Mouse (Mus musculus): ENCODE results near the gene Dusp15. TPM values are rescaled to one million over a fixed set of nuclear protein-coding genes. Genes with fewer than 3 reads are reported as not detected.

Gene Dusp15
- polyA plus RNA-seq, 1 experiment from 2014 or later, result not detected

GRCm38 (mm10) chr2:152904127-152904643 lies 47.3 kb downstream of the Dusp15 start:
- H3K36me3 ChIP-seq, result no peaks in the 10 kb centered on the region
- H3K27me3 ChIP-seq, result no peaks in the 10 kb centered on the region
- no peaks in the 10 kb centered on the region for H3K9me3 ChIP-seq (replicated peaks)
- 26% methylated on average over 5 of the region's 5 CpGs for WGBS (ENCODE audit: insufficient replicate concordance)
- no peak overlapping the region for H3K4me2 ChIP-seq
- DNase-seq (no peak), ATAC-seq (ENCODE audit: low read depth) (no peak)
- peaks cover 4% of the 10 kb centered on the region; the same call in 1 of the 2 replicates for H3K4me1 ChIP-seq (replicated peaks)
- H3K4me3 ChIP-seq (replicated peaks), result no peak overlapping the region
- no peak overlapping the region for H3K9ac ChIP-seq
- no peak overlapping the region for H3K27ac ChIP-seq

- no peak for ATAC-seq (ENCODE audit: low read depth)
- Histone ChIP-seq H3K9me3 (replicated peaks) (no peaks in the 10 kb centered on the region), H3K9ac (no peak overlapping the region), H3K27ac (no peak overlapping the region), H3K4me1 (replicated peaks) (peaks cover 4% of the 10 kb centered on the region; the same call in 1 of the 2 replicates), H3K4me3 (replicated peaks) (no peak overlapping the region), H3K4me2 (no peak overlapping the region), H3K27me3 (no peaks in the 10 kb centered on the region), H3K36me3 (no peaks in the 10 kb centered on the region)
- WGBS (ENCODE audit: insufficient replicate concordance), result 51% methylated on average over 4 of the region's 4 CpGs
- no peak for DNase-seq
Measured at GRCm38 (mm10) chr2:152903586-152903985, 47.9 kb downstream of the Dusp15 start.

GRCm38 (mm10) chr2:152902658-152903057 lies 48.8 kb downstream of the Dusp15 start:
- no peak overlapping the region for H3K27ac ChIP-seq
- no peaks in the 10 kb centered on the region for H3K36me3 ChIP-seq
- H3K4me3 ChIP-seq (replicated peaks), result no peak overlapping the region
- WGBS (ENCODE audit: insufficient replicate concordance), result 73% methylated on average over 3 of the region's 3 CpGs
- no peak overlapping the region for H3K4me2 ChIP-seq
- no peaks in the 10 kb centered on the region for H3K9me3 ChIP-seq (replicated peaks)
- DNase-seq (no peak), ATAC-seq (ENCODE audit: low read depth) (no peak)
- no peak overlapping the region for H3K9ac ChIP-seq
- peaks cover 4% of the 10 kb centered on the region; the same call in 1 of the 2 replicates for H3K4me1 ChIP-seq (replicated peaks)
- H3K27me3 ChIP-seq, result no peaks in the 10 kb centered on the region

GRCm38 (mm10) chr2:152901296-152901695 lies 50.2 kb downstream of the Dusp15 start:
- Histone ChIP-seq H3K9me3 (replicated peaks) (no peaks in the 10 kb centered on the region), H3K27ac (no peak overlapping the region), H3K9ac (no peak overlapping the region), H3K36me3 (peaks cover 5% of the 10 kb centered on the region), H3K4me2 (no peak overlapping the region), H3K4me1 (replicated peaks) (peaks cover 4% of the 10 kb centered on the region; the same call in 1 of the 2 replicates), H3K27me3 (no peaks in the 10 kb centered on the region), H3K4me3 (replicated peaks) (no peak overlapping the region)
- WGBS (ENCODE audit: insufficient replicate concordance), result 83% methylated on average over 15 of the region's 15 CpGs
- DNase-seq, result no peak
- ATAC-seq (ENCODE audit: low read depth), result no peak

GRCm38 (mm10) chr2:152899011-152899410 lies 52.5 kb downstream of the Dusp15 start:
- Histone ChIP-seq H3K4me2 (no peak overlapping the region), H3K9me3 (replicated peaks) (no peaks in the 10 kb centered on the region), H3K4me1 (replicated peaks) (no peaks in the 10 kb centered on the region), H3K4me3 (replicated peaks) (no peak overlapping the region), H3K36me3 (peaks cover 28% of the 10 kb centered on the region), H3K27ac (no peak overlapping the region), H3K27me3 (no peaks in the 10 kb centered on the region), H3K9ac (no peak overlapping the region)
- WGBS (ENCODE audit: insufficient replicate concordance), result 82% methylated on average over 6 of the region's 6 CpGs
- ATAC-seq (ENCODE audit: low read depth) (no peak), DNase-seq (no peak)

GRCm38 (mm10) chr2:152896926-152897325 lies 54.6 kb downstream of the Dusp15 start:
- no peak for ATAC-seq (ENCODE audit: low read depth)
- Histone ChIP-seq H3K4me2 (no peak overlapping the region), H3K27me3 (no peaks in the 10 kb centered on the region), H3K9ac (no peak overlapping the region), H3K36me3 (peaks cover 49% of the 10 kb centered on the region), H3K27ac (no peak overlapping the region), H3K4me3 (replicated peaks) (no peak overlapping the region), H3K9me3 (replicated peaks) (no peaks in the 10 kb centered on the region), H3K4me1 (replicated peaks) (no peaks in the 10 kb centered on the region)
- no peak for DNase-seq
- 88% methylated on average over 3 of the region's 3 CpGs for WGBS (ENCODE audit: insufficient replicate concordance)

GRCm38 (mm10) chr2:152895834-152896233 lies 55.7 kb downstream of the Dusp15 start:
- H3K9me3 ChIP-seq (replicated peaks), result no peaks in the 10 kb centered on the region
- WGBS (ENCODE audit: insufficient replicate concordance), result 91% methylated on average over 9 of the region's 9 CpGs
- DNase-seq (no peak), ATAC-seq (ENCODE audit: low read depth) (no peak)
- no peak overlapping the region for H3K4me2 ChIP-seq
- H3K27ac ChIP-seq, result no peak overlapping the region
- H3K27me3 ChIP-seq, result no peaks in the 10 kb centered on the region
- H3K9ac ChIP-seq, result no peak overlapping the region
- peaks cover 60% of the 10 kb centered on the region for H3K36me3 ChIP-seq
- no peaks in the 10 kb centered on the region for H3K4me1 ChIP-seq (replicated peaks)
- H3K4me3 ChIP-seq (replicated peaks), result no peak overlapping the region

Other genes with a start within 250 kb of the Dusp15 start
- gene Id1, start 215.4 kb downstream of the Dusp15 start, polyA plus RNA-seq (2015; fragmentation: Nextera tagmentation; extraction: Ambion mirVana), result 20.9 and 23.2 TPM in 2 replicates
- gene Cox4i2, start 197.5 kb downstream of the Dusp15 start, polyA plus RNA-seq (2015; fragmentation: Nextera tagmentation; extraction: Ambion mirVana), result 1.1 and 1.2 TPM in 2 replicates
- gene Bcl2l1, start 120.0 kb downstream of the Dusp15 start, polyA plus RNA-seq (2015; fragmentation: Nextera tagmentation; extraction: Ambion mirVana), result 148 and 164 TPM in 2 replicates
- gene Tpx2, start 103.7 kb downstream of the Dusp15 start, polyA plus RNA-seq (2015; fragmentation: Nextera tagmentation; extraction: Ambion mirVana), result 59.8 and 79.4 TPM in 2 replicates
- gene Mylk2, start 40.3 kb downstream of the Dusp15 start, polyA plus RNA-seq (2015; fragmentation: Nextera tagmentation; extraction: Ambion mirVana), result not detected in 2 replicates
- gene Foxs1, start 18.5 kb downstream of the Dusp15 start, polyA plus RNA-seq (2015; fragmentation: Nextera tagmentation; extraction: Ambion mirVana), result 0.16 and 0.20 TPM in 2 replicates
- gene Ttll9, start 10.8 kb upstream of the Dusp15 start, polyA plus RNA-seq (2015; fragmentation: Nextera tagmentation; extraction: Ambion mirVana), result 0.15 and 0.35 TPM in 2 replicates
- gene Pdrg1, start 63.7 kb upstream of the Dusp15 start, polyA plus RNA-seq (2015; fragmentation: Nextera tagmentation; extraction: Ambion mirVana), result 48.9 and 49.2 TPM in 2 replicates
- not detected in 2 replicates for gene Xkr7, start 80.2 kb upstream of the Dusp15 start, polyA plus RNA-seq (2015; fragmentation: Nextera tagmentation; extraction: Ambion mirVana)
- gene Ccm2l, start 114.3 kb upstream of the Dusp15 start, polyA plus RNA-seq (2015; fragmentation: Nextera tagmentation; extraction: Ambion mirVana), result 0.83 and 0.92 TPM in 2 replicates
- gene Hck, start 156.8 kb upstream of the Dusp15 start, polyA plus RNA-seq (2015; fragmentation: Nextera tagmentation; extraction: Ambion mirVana), result 7.5 and 7.8 TPM in 2 replicates
- 29.3 and 35.6 TPM in 2 replicates for gene Tm9sf4, start 209.6 kb upstream of the Dusp15 start, polyA plus RNA-seq (2015; fragmentation: Nextera tagmentation; extraction: Ambion mirVana)

Measured in liver, embryonic 13.5 days (tissue).